12 mouse cellular contexts compared by ENCODE assay signal in genomic region chr9:46272070-46272469, GRCm38 (mm10). TPM values are rescaled to one million over a fixed set of nuclear protein-coding genes. Genes with fewer than 3 reads are reported as not detected.
DNase-seq lines count a peak whose midpoint lies in the region; ATAC-seq and TF ChIP-seq lines count a peak whose summit lies in the region.
"Had no signal": no experiment of that assay in that cellular context is flagged by ENCODE, and none has a peak within 500 bp of the region (broad histone marks: within the 10 kb centered on the region; RNA-seq: fewer than 3 reads in every experiment).

No protein-coding gene starts in this region.

- peaks cover 17% of the 10 kb centered on the region for H3K79me2 ChIP-seq in CH12.LX (replicated peaks; ENCODE audit: control insufficient read depth, extremely low read depth, insufficient read depth, poor library complexity, severe bottlenecking)

- no peak overlapping the region for H3K27ac ChIP-seq in heart, embryonic 16.5 days (ENCODE audit: low read length)
- no peak overlapping the region for H3K27ac ChIP-seq in CH12.LX (ENCODE audit: insufficient read depth, low read depth)
- no peak overlapping the region for H3K27ac ChIP-seq in kidney, embryonic 16.5 days (ENCODE audit: low read length)
- H3K27ac ChIP-seq in gastrocnemius, adult 2 months = no peak overlapping the region

- no peak overlapping the region for H3K9ac ChIP-seq in heart, embryonic 16.5 days (ENCODE audit: low read length)
- H3K9ac ChIP-seq in CH12.LX (ENCODE audit: insufficient read depth, low read depth) = peak overlapping the region; percentile 39
- H3K9ac ChIP-seq in kidney, embryonic 16.5 days (replicated peaks; ENCODE audit: low read length) = no peak overlapping the region

- TF ChIP-seq CTCF in CH12.LX (conservative IDR thresholded peaks at IDR 0.05 in 1 of 2, IDR thresholded peaks at IDR 0.05 in 1 of 2; ENCODE audit: low read depth in 2 of 2, low read length in 2 of 2) = no peak
- TF ChIP-seq CTCF in gastrocnemius, adult 2 months (IDR thresholded peaks at IDR 0.05) = no peak

- intact Hi-C loops in heart, postnatal 14 days (cut with DNase I) = loop anchor here (5.0 kb wide), 1 partner anchor 365 kb away; the partner anchor contains the start of genes Pcsk7 and Rnf214
- intact Hi-C loops in gastrocnemius, adult 2 months (cut with DNase I) = no loop called here

- WGBS in heart, embryonic 16.5 days = 71% methylated on average over 9 of the region's 9 CpGs
- 87% methylated on average over 9 of the region's 9 CpGs for WGBS in kidney, embryonic 16.5 days

- peak overlapping the region; percentile 95 for H3K4me3 ChIP-seq in heart, embryonic 16.5 days (ENCODE audit: low read length)
- H3K4me3 ChIP-seq in CH12.LX (replicated peaks in 1 of 3; ENCODE audit: low read depth in 2 of 3, low read length in 2 of 3, poor library complexity in 1 of 3) = peak overlapping the region in 2 of 3 experiments; percentile 91 to 98
- peak overlapping the region; percentile 86 for H3K4me3 ChIP-seq in erythroblast, embryonic 14.5 days (replicated peaks)
- H3K4me3 ChIP-seq in kidney, embryonic 16.5 days (ENCODE audit: low read length) = no peak overlapping the region
- H3K4me3 ChIP-seq in gastrocnemius, adult 2 months = no peak overlapping the region

- peak overlapping the region; percentile 69 for H3K4me2 ChIP-seq in heart, embryonic 16.5 days (ENCODE audit: low read depth, low read length)
- H3K4me2 ChIP-seq in CH12.LX (ENCODE audit: insufficient read depth, low read depth, poor library complexity, severe bottlenecking) = peak overlapping the region; percentile 70
- H3K4me2 ChIP-seq in kidney, embryonic 16.5 days (replicated peaks; ENCODE audit: low read depth, low read length) = no peak overlapping the region

- TF ChIP-seq EP300 in CH12.LX (IDR thresholded peaks at IDR 0.05; ENCODE audit: low read length) = no peak

- H3K27me3 ChIP-seq in heart, embryonic 16.5 days (ENCODE audit: control insufficient read depth, insufficient read depth, low read length) = peaks cover 16% of the 10 kb centered on the region
- no peaks in the 10 kb centered on the region for H3K27me3 ChIP-seq in CH12.LX (replicated peaks)
- H3K27me3 ChIP-seq in erythroblast, embryonic 14.5 days (ENCODE audit: control insufficient read depth) = peaks cover 23% of the 10 kb centered on the region
- peaks cover 8% of the 10 kb centered on the region; the same call in 1 of the 2 replicates for H3K27me3 ChIP-seq in kidney, embryonic 16.5 days (ENCODE audit: insufficient read depth, low read length)

- no peak for TF ChIP-seq RAD21 in CH12.LX (IDR thresholded peaks at IDR 0.05; ENCODE audit: low read depth, low read length)

- 0 out of 2 replicates have a peak, but pooled peaks have one; percentile 31 for ATAC-seq in heart, embryonic 16.5 days (replicated peaks; ENCODE audit: extremely low read depth, insufficient read depth, low FRiP score)
- peak; percentile 40 for ATAC-seq in megakaryocyte progenitor cell, adult 5-6 weeks (replicated peaks; ENCODE audit: poor library complexity)
- no peak for ATAC-seq in kidney, embryonic 16.5 days (ENCODE audit: low FRiP score, low TSS enrichment)

- DNase-seq in heart, postnatal 14 days = no peak
- no peak for DNase-seq in CH12.LX (ENCODE audit: extremely low read depth)
- DNase-seq in left cerebral cortex, adult 9 months (ENCODE audit: low spot score in 2 of 2) = no peak
- DNase-seq in gastrocnemius, adult 2 months = no peak
- DNase-seq: kidney, adult 8-10 months had no signal

- H3K9me3 ChIP-seq in heart, embryonic 16.5 days (replicated peaks; ENCODE audit: control insufficient read depth, low read length) = no peaks in the 10 kb centered on the region
- no peaks in the 10 kb centered on the region for H3K9me3 ChIP-seq in CH12.LX (replicated peaks; ENCODE audit: low read length)
- no peaks in the 10 kb centered on the region for H3K9me3 ChIP-seq in erythroblast, embryonic 14.5 days (ENCODE audit: control insufficient read depth, low read length)
- H3K9me3 ChIP-seq in kidney, embryonic 16.5 days (ENCODE audit: low read length) = no peaks in the 10 kb centered on the region

- no peak for TF ChIP-seq POLR2A in CH12.LX (IDR thresholded peaks at IDR 0.05; ENCODE audit: low read depth, low read length)

- in situ Hi-C loops in CH12.LX (cut with MboI; ENCODE audit: low pct_ligation_motif_present, low pct_unique_long_range_greater_than_20kb, low sequenced_read_pairs) = no loop called here

- peaks cover 21% of the 10 kb centered on the region for H3K36me3 ChIP-seq in heart, embryonic 16.5 days (ENCODE audit: control insufficient read depth, insufficient read depth)
- peaks cover 26 to 41% of the 10 kb centered on the region in 2 experiments for H3K36me3 ChIP-seq in CH12.LX (replicated peaks in 1 of 2; ENCODE audit: control insufficient read depth in 1 of 2, insufficient read depth in 1 of 2, low read length in 1 of 2)
- peaks cover 28% of the 10 kb centered on the region for H3K36me3 ChIP-seq in erythroblast, embryonic 14.5 days (ENCODE audit: control insufficient read depth)
- H3K36me3 ChIP-seq in kidney, embryonic 16.5 days (ENCODE audit: insufficient read depth, low read length) = peaks cover 26% of the 10 kb centered on the region

- dilution Hi-C loops in CH12.LX (cut with MboI; ENCODE audit: extremely low pct_ligation_motif_present, extremely low pct_unique_long_range_greater_than_20kb, low sequenced_read_pairs) = no loop called here

- peaks cover 9% of the 10 kb centered on the region for H3K4me1 ChIP-seq in heart, embryonic 16.5 days (ENCODE audit: control insufficient read depth, insufficient read depth, low read length)
- peaks cover 6 to 23% of the 10 kb centered on the region in 2 experiments for H3K4me1 ChIP-seq in CH12.LX (ENCODE audit: control insufficient read depth in 1 of 2, insufficient read depth in 2 of 2)
- H3K4me1 ChIP-seq in erythroblast, embryonic 14.5 days (ENCODE audit: control insufficient read depth) = peaks cover 30% of the 10 kb centered on the region
- peaks cover 13% of the 10 kb centered on the region for H3K4me1 ChIP-seq in kidney, embryonic 16.5 days (ENCODE audit: insufficient read depth, low read length)

TF ChIP-seq in CH12.LX, 34 proteins besides CTCF, POLR2A, EP300 and RAD21 (continues in another document):
- TF ChIP-seq MYC (IDR thresholded peaks at IDR 0.05; ENCODE audit: low read depth, low read length) = no peak

RNA-seq across cellular contexts. Expression of gene Zpr1, which starts 0.8 kb away (rescaled TPM):
- 36.7 and 39.5 TPM in 2 replicates for polyA plus RNA-seq in heart, embryonic 16.5 days (2015; fragmentation: Nextera tagmentation; extraction: Ambion mirVana)
- total RNA-seq in heart, postnatal 14 days (2021) = 10 to 100 TPM; 18.7 to 19.1 TPM
- 46.0 and 57.2 TPM in 2 replicates for total RNA-seq in CH12.LX (2012; rRNA removed)
- 65.7 and 66.8 TPM in 2 replicates for total RNA-seq in CH12.LX (2014; rRNA removed)
- 108 and 111 TPM in 2 replicates for polyA plus RNA-seq in CH12.LX (2012; ENCODE audit: insufficient read length, low read depth)
- polyA plus RNA-seq in erythroblast, embryonic 14.5 days (2012) = 0.53 and 1.7 TPM in 2 replicates
- total RNA-seq in megakaryocyte progenitor cell, adult 5-6 weeks (2015) = 37.9 and 39.9 TPM in 2 replicates
- 35.1 and 39.7 TPM in 2 replicates for total RNA-seq in megakaryocyte progenitor cell, adult 5-6 weeks (2017)
- 61.1 and 61.9 TPM in 2 replicates for polyA plus RNA-seq in kidney, embryonic 16.5 days (2015; fragmentation: Nextera tagmentation; extraction: Ambion mirVana)
- 10 to 100 TPM; 22.7 to 30.6 TPM for total RNA-seq in gastrocnemius, adult 2 months (2021)

RNA-seq across cellular contexts. Expression of gene Apoa5, which starts 3.6 kb away (rescaled TPM):
- not detected in 2 replicates for polyA plus RNA-seq in heart, embryonic 16.5 days (2015; fragmentation: Nextera tagmentation; extraction: Ambion mirVana)
- not detected for total RNA-seq in heart, postnatal 14 days (2021)
- total RNA-seq in CH12.LX (2012; rRNA removed) (0.08 TPM in 1 of 2 replicates, not detected in the other), CH12.LX (2014; rRNA removed) (not detected in 2 replicates)
- polyA plus RNA-seq in CH12.LX (2012; ENCODE audit: insufficient read length, low read depth) = not detected in 2 replicates
- not detected in 2 replicates for polyA plus RNA-seq in erythroblast, embryonic 14.5 days (2012)
- not detected in 2 replicates for total RNA-seq in megakaryocyte progenitor cell, adult 5-6 weeks (2015)
- total RNA-seq in megakaryocyte progenitor cell, adult 5-6 weeks (2017) = not detected in 2 replicates
- polyA plus RNA-seq in kidney, embryonic 16.5 days (2015; fragmentation: Nextera tagmentation; extraction: Ambion mirVana) = not detected in 2 replicates
- total RNA-seq in gastrocnemius, adult 2 months (2021) = not detected
- total RNA-seq: neutrophil, adult 5-6 weeks had no signal
- polyA plus RNA-seq: Patski had no signal

RNA-seq across cellular contexts. Expression of gene Bud13, which starts 10.7 kb away (rescaled TPM):
- 13.3 and 13.5 TPM in 2 replicates for polyA plus RNA-seq in heart, embryonic 16.5 days (2015; fragmentation: Nextera tagmentation; extraction: Ambion mirVana)
- 1 to 10 TPM; 7.4 to 7.7 TPM for total RNA-seq in heart, postnatal 14 days (2021)
- total RNA-seq in CH12.LX (2012; rRNA removed) (15.9 and 18.8 TPM in 2 replicates), CH12.LX (2014; rRNA removed) (13.5 and 14.4 TPM in 2 replicates)
- 28.1 and 32.5 TPM in 2 replicates for polyA plus RNA-seq in CH12.LX (2012; ENCODE audit: insufficient read length, low read depth)
- polyA plus RNA-seq in erythroblast, embryonic 14.5 days (2012) = 0.45 and 0.76 TPM in 2 replicates
- 12.5 and 13.3 TPM in 2 replicates for total RNA-seq in megakaryocyte progenitor cell, adult 5-6 weeks (2015)
- total RNA-seq in megakaryocyte progenitor cell, adult 5-6 weeks (2017) = 17.6 and 23.4 TPM in 2 replicates
- 25.6 and 29.6 TPM in 2 replicates for polyA plus RNA-seq in kidney, embryonic 16.5 days (2015; fragmentation: Nextera tagmentation; extraction: Ambion mirVana)
- 1 to 10 TPM; 8.4 to 8.5 TPM for total RNA-seq in gastrocnemius, adult 2 months (2021)

RNA-seq across cellular contexts. Expression of gene Apoa4, which starts 31.6 kb away (rescaled TPM):
- polyA plus RNA-seq in heart, embryonic 16.5 days (2015; fragmentation: Nextera tagmentation; extraction: Ambion mirVana) = 1.3 TPM in 1 of 2 replicates, not detected in the other
- under 1 TPM in 1 of 2 experiments, not detected in 1; 0.12 TPM for total RNA-seq in heart, postnatal 14 days (2021)
- total RNA-seq in CH12.LX (2012; rRNA removed) (not detected in 2 replicates), CH12.LX (2014; rRNA removed) (not detected in 2 replicates)
- polyA plus RNA-seq in CH12.LX (2012; ENCODE audit: insufficient read length, low read depth) = not detected in 2 replicates
- polyA plus RNA-seq in erythroblast, embryonic 14.5 days (2012) = not detected in 2 replicates
- not detected in 2 replicates for total RNA-seq in megakaryocyte progenitor cell, adult 5-6 weeks (2015)
- total RNA-seq in megakaryocyte progenitor cell, adult 5-6 weeks (2017) = not detected in 2 replicates
- polyA plus RNA-seq in kidney, embryonic 16.5 days (2015; fragmentation: Nextera tagmentation; extraction: Ambion mirVana) = 0.25 TPM in 1 of 2 replicates, not detected in the other
- total RNA-seq in gastrocnemius, adult 2 months (2021) = not detected
- total RNA-seq: neutrophil, adult 5-6 weeks had no signal
- polyA plus RNA-seq: limb, embryonic 11.5 days; Patski had no signal

RNA-seq across cellular contexts. Expression of gene Apoc3, which starts 36.6 kb away (rescaled TPM):
- 0.89 TPM in 1 of 2 replicates, not detected in the other for polyA plus RNA-seq in heart, embryonic 16.5 days (2015; fragmentation: Nextera tagmentation; extraction: Ambion mirVana)
- not detected for total RNA-seq in heart, postnatal 14 days (2021)
- total RNA-seq in CH12.LX (2012; rRNA removed) (not detected in 2 replicates), CH12.LX (2014; rRNA removed) (not detected in 2 replicates)
- not detected in 2 replicates for polyA plus RNA-seq in CH12.LX (2012; ENCODE audit: insufficient read length, low read depth)
- polyA plus RNA-seq in erythroblast, embryonic 14.5 days (2012) = not detected in 2 replicates
- total RNA-seq in megakaryocyte progenitor cell, adult 5-6 weeks (2015) = not detected in 2 replicates
- not detected in 2 replicates for total RNA-seq in megakaryocyte progenitor cell, adult 5-6 weeks (2017)
- 0.76 and 0.82 TPM in 2 replicates for polyA plus RNA-seq in kidney, embryonic 16.5 days (2015; fragmentation: Nextera tagmentation; extraction: Ambion mirVana)
- total RNA-seq in gastrocnemius, adult 2 months (2021) = not detected
- total RNA-seq: neutrophil, adult 5-6 weeks had no signal
- polyA plus RNA-seq: limb, embryonic 11.5 days; Patski had no signal

Comparison
In these comparisons a context has a peak if more than half of its experiments do, and no peak if none do; other contexts are left out.
1. H3K4me3 ChIP-seq: peak in heart, embryonic 16.5 days (single experiment), CH12.LX (2 of 3) and erythroblast, embryonic 14.5 days (single experiment); none in kidney, embryonic 16.5 days (single experiment) and gastrocnemius, adult 2 months (single experiment).